Mouse (Mus musculus): ENCODE measurements at regions not wholly inside any gene's neighbourhood (a gene's known extent, or its start where the extent isn't known, plus 50 kb on each side); places are given as distances from the start of the nearest gene placed in this dataset.

DNA sequence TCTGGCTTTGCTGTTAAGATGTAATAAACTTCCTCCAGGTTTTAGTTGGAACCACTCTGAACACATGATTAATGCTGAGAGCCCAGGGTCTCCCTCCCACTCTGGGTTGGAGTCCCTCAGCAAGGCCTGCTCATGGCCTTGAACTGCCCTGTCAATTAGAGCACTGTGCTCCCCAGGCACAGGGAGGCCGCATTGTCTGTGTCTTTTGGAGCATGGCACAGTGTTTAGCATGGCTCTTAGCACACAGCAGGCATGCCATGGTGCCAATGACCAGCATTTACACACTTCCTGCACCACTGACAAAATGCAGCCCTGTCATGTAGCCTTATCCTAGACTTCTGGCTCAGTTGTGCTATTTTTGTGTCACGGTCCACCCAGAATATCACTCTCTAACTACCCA lies 398.2 kb upstream of the Mmadhc start:
- Histone ChIP-seq H3K4me1 (replicated peaks) (peaks cover 13% of the 10 kb centered on the region), H3K27ac (no peak overlapping the region), H3K9me3 (no peaks in the 10 kb centered on the region), H3K36me3 (no peaks in the 10 kb centered on the region), H3K9ac (no peak overlapping the region), H3K27me3 (no peaks in the 10 kb centered on the region), H3K4me3 (no peak overlapping the region), H3K4me2 (no peak overlapping the region)
- WGBS, result 32% methylated on average over 2 of the region's 2 CpGs
- peak; percentile 86 for ATAC-seq (ENCODE audit: low FRiP score)

DNA sequence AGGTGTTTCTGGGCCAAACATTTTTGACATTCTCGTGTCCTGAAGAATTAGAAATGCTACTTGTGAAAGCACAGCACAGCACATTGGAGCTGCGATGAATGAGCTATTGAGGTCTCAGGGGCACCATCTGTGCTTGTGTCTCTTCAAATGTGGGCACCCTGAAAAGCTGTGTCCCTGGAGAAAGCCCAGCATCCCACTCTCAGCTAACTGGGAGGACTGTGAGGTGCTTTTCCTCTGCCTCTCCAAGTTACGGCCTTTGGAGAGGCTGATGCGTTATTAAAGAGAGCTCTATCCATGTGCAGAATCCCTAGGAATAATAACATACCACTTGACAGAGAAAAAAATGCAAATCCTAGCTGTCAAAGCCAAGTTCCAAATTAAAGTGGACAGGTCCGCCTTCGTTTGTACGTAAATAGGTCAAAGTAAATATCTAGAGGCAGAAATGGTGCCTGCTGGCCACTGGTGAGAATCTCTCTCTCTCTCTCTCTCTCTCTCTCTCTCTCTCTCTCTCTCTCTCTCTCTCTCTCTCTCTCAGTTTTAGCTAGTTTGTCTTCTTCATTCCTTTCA lies 397.3 kb upstream of the Mmadhc start:
- peaks cover 13% of the 10 kb centered on the region for H3K4me1 ChIP-seq (replicated peaks)
- 0 out of 2 replicates have a peak overlapping the region, but pooled peaks have one; percentile 19 for H3K9ac ChIP-seq
- H3K36me3 ChIP-seq, result no peaks in the 10 kb centered on the region
- H3K4me3 ChIP-seq, result no peak overlapping the region
- WGBS, result 56% methylated on average over 7 of the region's 7 CpGs
- ATAC-seq (ENCODE audit: low FRiP score), result no peak
- no peak overlapping the region for H3K4me2 ChIP-seq
- H3K27ac ChIP-seq, result no peak overlapping the region; the same call in 1 of the 2 replicates
- H3K9me3 ChIP-seq, result no peaks in the 10 kb centered on the region
- H3K27me3 ChIP-seq, result no peaks in the 10 kb centered on the region

GRCm38 (mm10) chr2:50690120-50691103 lies 393.8 kb upstream of the Mmadhc start:
- Histone ChIP-seq H3K27me3 (no peaks in the 10 kb centered on the region), H3K36me3 (no peaks in the 10 kb centered on the region), H3K4me1 (replicated peaks) (peaks cover 13% of the 10 kb centered on the region), H3K4me2 (no peak overlapping the region), H3K9ac (no peak overlapping the region), H3K9me3 (no peaks in the 10 kb centered on the region), H3K27ac (no peak overlapping the region), H3K4me3 (no peak overlapping the region)
- WGBS, result 81% methylated on average over 11 of the region's 11 CpGs
- no peak for ATAC-seq (ENCODE audit: low FRiP score)

- H3K36me3 ChIP-seq, result no peaks in the 10 kb centered on the region
- H3K27me3 ChIP-seq, result no peaks in the 10 kb centered on the region
- no peak overlapping the region for H3K4me3 ChIP-seq
- H3K4me1 ChIP-seq (replicated peaks), result no peaks in the 10 kb centered on the region
- WGBS, result 88% methylated on average over 10 of the region's 10 CpGs
- no peak overlapping the region for H3K9ac ChIP-seq
- H3K27ac ChIP-seq, result no peak overlapping the region
- no peak overlapping the region for H3K4me2 ChIP-seq
- ATAC-seq (ENCODE audit: low FRiP score), result no peak
- no peaks in the 10 kb centered on the region for H3K9me3 ChIP-seq
Observed at GRCm38 (mm10) chr2:50687672-50688151, 391.1 kb upstream of the Mmadhc start.

- no peak for ATAC-seq (ENCODE audit: low FRiP score)
- Histone ChIP-seq H3K36me3 (no peaks in the 10 kb centered on the region), H3K4me1 (replicated peaks) (no peaks in the 10 kb centered on the region), H3K9ac (no peak overlapping the region), H3K9me3 (no peaks in the 10 kb centered on the region), H3K4me3 (no peak overlapping the region), H3K27ac (no peak overlapping the region), H3K27me3 (no peaks in the 10 kb centered on the region), H3K4me2 (no peak overlapping the region)
- 72% methylated on average over 5 of the region's 5 CpGs for WGBS
Observed at GRCm38 (mm10) chr2:50687222-50687621, 390.6 kb upstream of the Mmadhc start.

- no peak overlapping the region for H3K27ac ChIP-seq
- H3K9me3 ChIP-seq, result no peaks in the 10 kb centered on the region
- no peak overlapping the region for H3K9ac ChIP-seq
- WGBS, result 81% methylated on average over 1 of the region's 1 CpGs
- H3K4me2 ChIP-seq, result no peak overlapping the region
- H3K27me3 ChIP-seq, result no peaks in the 10 kb centered on the region
- no peak for ATAC-seq (ENCODE audit: low FRiP score)
- no peaks in the 10 kb centered on the region for H3K36me3 ChIP-seq
- no peaks in the 10 kb centered on the region for H3K4me1 ChIP-seq (replicated peaks)
- no peak overlapping the region for H3K4me3 ChIP-seq
Observed at GRCm38 (mm10) chr2:50677456-50677855, 380.9 kb upstream of the Mmadhc start.

GRCm38 (mm10) chr2:50675736-50676550 lies 379.3 kb upstream of the Mmadhc start:
- no peaks in the 10 kb centered on the region for H3K36me3 ChIP-seq
- no peaks in the 10 kb centered on the region for H3K4me1 ChIP-seq (replicated peaks)
- no peak overlapping the region for H3K9ac ChIP-seq
- H3K4me2 ChIP-seq, result no peak overlapping the region
- H3K27ac ChIP-seq, result no peak overlapping the region
- H3K27me3 ChIP-seq, result no peaks in the 10 kb centered on the region
- ATAC-seq (ENCODE audit: low FRiP score), result no peak
- no peaks in the 10 kb centered on the region for H3K9me3 ChIP-seq
- H3K4me3 ChIP-seq, result no peak overlapping the region
- WGBS, result 91% methylated on average over 7 of the region's 7 CpGs

DNA sequence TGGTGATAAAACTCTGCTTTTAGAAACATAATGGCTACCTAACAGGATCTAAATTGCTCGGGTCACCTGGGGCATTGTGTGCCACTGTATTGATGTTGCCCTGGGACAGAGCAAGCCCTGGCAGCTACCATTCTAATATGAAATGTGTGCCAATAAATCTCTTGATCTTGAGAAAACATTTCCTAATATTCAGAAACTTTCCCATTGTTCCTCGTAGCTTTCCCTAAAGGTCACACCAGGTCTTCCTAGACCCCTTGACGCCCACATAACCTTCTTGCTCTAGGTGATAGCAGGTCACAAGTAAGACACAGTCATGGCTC lies 378.2 kb upstream of the Mmadhc start:
- H3K27me3 ChIP-seq, result no peaks in the 10 kb centered on the region

DNA sequence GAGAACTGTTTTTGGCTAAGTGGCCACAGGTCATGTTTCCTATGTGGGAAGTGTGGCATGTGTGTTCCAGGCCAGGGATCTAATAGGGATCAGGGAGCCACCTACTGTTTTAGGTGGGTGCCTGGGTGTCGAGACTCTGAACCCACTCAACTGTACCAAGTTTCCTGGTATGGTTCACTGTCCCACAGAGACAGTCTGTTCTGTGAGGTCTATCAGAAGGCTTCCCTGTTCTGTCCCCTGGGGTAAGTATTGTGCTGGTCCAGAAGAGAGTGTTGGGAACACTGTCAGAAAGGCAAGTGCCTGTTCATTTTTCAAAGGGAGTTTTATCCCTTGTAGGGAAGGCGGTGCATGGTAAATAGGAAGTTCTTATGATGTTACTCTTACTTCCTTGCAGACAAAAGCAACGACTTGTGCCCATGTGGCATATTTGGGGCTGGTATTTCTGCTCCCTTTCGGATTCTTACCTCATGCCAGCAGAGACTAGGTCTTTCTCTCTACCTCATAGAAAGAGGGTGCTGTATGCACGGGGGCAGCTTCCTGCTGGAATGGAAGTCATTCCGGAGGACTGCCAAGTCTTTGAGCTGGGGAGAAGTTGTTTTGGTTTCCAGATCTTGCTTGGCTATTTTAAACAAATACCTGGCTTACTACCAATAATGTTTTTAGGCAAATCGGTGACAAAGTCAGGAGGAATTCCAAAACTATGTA lies 377.7 kb upstream of the Mmadhc start:
- no peak overlapping the region for H3K4me2 ChIP-seq
- no peak overlapping the region for H3K27ac ChIP-seq
- WGBS, result 90% methylated on average over 7 of the region's 7 CpGs
- H3K4me3 ChIP-seq, result no peak overlapping the region
- H3K4me1 ChIP-seq (replicated peaks), result no peaks in the 10 kb centered on the region
- no peaks in the 10 kb centered on the region for H3K27me3 ChIP-seq
- no peak for ATAC-seq (ENCODE audit: low FRiP score)
- H3K36me3 ChIP-seq, result no peaks in the 10 kb centered on the region
- H3K9me3 ChIP-seq, result no peaks in the 10 kb centered on the region
- no peak overlapping the region for H3K9ac ChIP-seq

More for the DNA sequence above, 378.2 kb upstream of the Mmadhc start:
- Histone ChIP-seq H3K9ac (no peak overlapping the region), H3K4me3 (no peak overlapping the region), H3K4me1 (replicated peaks) (no peaks in the 10 kb centered on the region), H3K36me3 (no peaks in the 10 kb centered on the region), H3K9me3 (no peaks in the 10 kb centered on the region), H3K27ac (no peak overlapping the region), H3K4me2 (no peak overlapping the region)
- ATAC-seq (ENCODE audit: low FRiP score), result no peak
- WGBS, result 96% methylated on average over 3 of the region's 3 CpGs

DNA sequence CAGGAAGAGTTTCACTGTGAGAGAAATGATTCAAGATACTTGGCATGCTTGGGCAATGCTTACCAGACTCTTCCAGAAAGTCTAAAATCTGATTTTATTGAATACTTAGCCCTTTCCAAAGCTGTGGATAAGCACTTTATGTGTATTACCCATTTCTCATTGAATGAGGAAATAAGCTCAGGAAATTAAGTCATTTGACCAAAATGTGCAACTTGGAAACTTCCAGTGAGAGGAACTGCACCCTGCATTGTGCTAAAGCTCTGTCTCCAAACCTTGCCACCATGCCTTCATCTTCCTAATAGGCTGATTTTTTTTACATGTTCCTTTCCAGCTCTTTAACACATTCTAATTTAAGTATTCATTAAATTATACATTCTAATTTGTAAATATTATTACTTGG lies 372.7 kb upstream of the Mmadhc start:
- H3K4me3 ChIP-seq, result no peak overlapping the region
- no peaks in the 10 kb centered on the region for H3K27me3 ChIP-seq
- no peaks in the 10 kb centered on the region for H3K9me3 ChIP-seq
- no peaks in the 10 kb centered on the region for H3K4me1 ChIP-seq (replicated peaks)
- H3K4me2 ChIP-seq, result no peak overlapping the region
- no peak overlapping the region for H3K27ac ChIP-seq
- H3K36me3 ChIP-seq, result no peaks in the 10 kb centered on the region
- no peak overlapping the region for H3K9ac ChIP-seq
- ATAC-seq (ENCODE audit: low FRiP score), result no peak

- H3K9ac ChIP-seq, result no peak overlapping the region
- no peaks in the 10 kb centered on the region for H3K4me1 ChIP-seq (replicated peaks)
- no peaks in the 10 kb centered on the region for H3K27me3 ChIP-seq
- H3K4me3 ChIP-seq, result no peak overlapping the region
- H3K4me2 ChIP-seq, result no peak overlapping the region
- H3K36me3 ChIP-seq, result no peaks in the 10 kb centered on the region
- ATAC-seq (ENCODE audit: low FRiP score), result no peak
- WGBS, result 91% methylated on average over 1 of the region's 1 CpGs
- H3K27ac ChIP-seq, result no peak overlapping the region
- H3K9me3 ChIP-seq, result no peaks in the 10 kb centered on the region
Observed at GRCm38 (mm10) chr2:50668789-50669188, 372.2 kb upstream of the Mmadhc start.

- Histone ChIP-seq H3K36me3 (no peaks in the 10 kb centered on the region), H3K4me3 (no peak overlapping the region), H3K9ac (no peak overlapping the region), H3K4me1 (replicated peaks) (no peaks in the 10 kb centered on the region), H3K9me3 (no peaks in the 10 kb centered on the region), H3K4me2 (no peak overlapping the region), H3K27me3 (no peaks in the 10 kb centered on the region), H3K27ac (no peak overlapping the region)
- 65% methylated on average over 3 of the region's 3 CpGs for WGBS
- no peak for ATAC-seq (ENCODE audit: low FRiP score)
Observed at GRCm38 (mm10) chr2:50667180-50667579, 370.6 kb upstream of the Mmadhc start.

Data from hindbrain, embryonic 13.5 days (tissue).